In the genomic region with DNA sequence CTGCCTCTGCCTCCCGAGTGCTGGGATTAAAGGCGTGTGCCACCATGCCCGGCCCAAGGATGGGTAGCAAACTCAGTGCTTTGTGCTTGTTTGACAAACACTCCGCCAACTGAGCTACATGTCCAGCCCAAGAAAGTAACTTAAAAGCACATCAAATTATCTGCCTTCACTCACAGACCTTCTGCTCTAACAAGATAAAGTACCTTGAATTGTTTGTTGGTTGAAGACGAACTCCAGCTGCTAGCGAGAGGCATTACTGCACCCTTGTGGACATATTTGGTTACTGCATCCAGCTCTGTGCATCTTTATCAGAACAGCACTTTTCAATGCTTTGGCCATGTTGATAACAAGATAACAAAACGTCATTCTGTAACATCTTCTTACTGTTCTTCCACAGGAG, we compare ENCODE assay signal across 8 mouse cellular contexts. TPM values are rescaled to one million over a fixed set of nuclear protein-coding genes. Genes with fewer than 3 reads are reported as not detected.
DNase-seq lines count a peak whose midpoint lies in the region; ATAC-seq and TF ChIP-seq lines count a peak whose summit lies in the region.

No protein-coding gene starts in this region.

- no peak for TF ChIP-seq POLR2A in thymus, adult 2 months (IDR thresholded peaks at IDR 0.05; ENCODE audit: control insufficient read depth, extremely low read depth, insufficient read depth, low read length, poor library complexity)

- no peaks in the 10 kb centered on the region for H3K27me3 ChIP-seq in thymus, adult 2 months (ENCODE audit: control insufficient read depth, insufficient read depth, low read length)
- no peaks in the 10 kb centered on the region for H3K27me3 ChIP-seq in embryonic facial prominence, embryonic 14.5 days (replicated peaks; ENCODE audit: control insufficient read depth, insufficient read depth, low read length)
- no peaks in the 10 kb centered on the region for H3K27me3 ChIP-seq in intestine, embryonic 15.5 days (replicated peaks)
- H3K27me3 ChIP-seq in liver, embryonic 13.5 days, result no peaks in the 10 kb centered on the region

- H3K9me3 ChIP-seq in embryonic facial prominence, embryonic 14.5 days (ENCODE audit: control insufficient read depth, low read length), result no peaks in the 10 kb centered on the region
- no peaks in the 10 kb centered on the region for H3K9me3 ChIP-seq in intestine, embryonic 15.5 days
- H3K9me3 ChIP-seq in liver, embryonic 13.5 days (replicated peaks), result no peaks in the 10 kb centered on the region

- H3K4me2 ChIP-seq in embryonic facial prominence, embryonic 14.5 days (ENCODE audit: low read depth, low read length), result no peak overlapping the region
- H3K4me2 ChIP-seq in intestine, embryonic 15.5 days (replicated peaks), result no peak overlapping the region
- H3K4me2 ChIP-seq in liver, embryonic 13.5 days, result peak overlapping the region; percentile 46

- TF ChIP-seq CTCF in thymus, adult 2 months (IDR thresholded peaks at IDR 0.05; ENCODE audit: borderline replicate concordance, control insufficient read depth, extremely low read depth, insufficient read depth, low read length, poor library complexity), result no peak

- WGBS in thymus, adult 2 months, result 56% methylated on average over 7 of the region's 7 CpGs
- WGBS in embryonic facial prominence, embryonic 14.5 days, result 50% methylated on average over 7 of the region's 7 CpGs
- WGBS in intestine, embryonic 15.5 days, result 49% methylated on average over 7 of the region's 7 CpGs
- WGBS in liver, embryonic 13.5 days (ENCODE audit: insufficient replicate concordance), result 19% methylated on average over 7 of the region's 7 CpGs

- no peak overlapping the region for H3K27ac ChIP-seq in thymus, adult 2 months (ENCODE audit: control insufficient read depth, insufficient read depth, low read length)
- H3K27ac ChIP-seq in embryonic facial prominence, embryonic 14.5 days (replicated peaks; ENCODE audit: low read depth, low read length), result no peak overlapping the region
- H3K27ac ChIP-seq in intestine, embryonic 15.5 days, result no peak overlapping the region
- H3K27ac ChIP-seq in liver, embryonic 13.5 days, result peak overlapping the region; percentile 84

- no peaks in the 10 kb centered on the region for H3K36me3 ChIP-seq in thymus, adult 2 months (ENCODE audit: control insufficient read depth, insufficient read depth, low read length)
- H3K36me3 ChIP-seq in embryonic facial prominence, embryonic 14.5 days (ENCODE audit: control insufficient read depth, insufficient read depth, low read length), result no peaks in the 10 kb centered on the region
- H3K36me3 ChIP-seq in intestine, embryonic 15.5 days, result no peaks in the 10 kb centered on the region
- no peaks in the 10 kb centered on the region for H3K36me3 ChIP-seq in liver, embryonic 13.5 days

- peak; percentile 51 for DNase-seq in thymus, adult 2 months
- DNase-seq in thymus, adult 18-20 months, result no peak
- DNase-seq in adrenal gland, postnatal 10 days, result peak; percentile 77
- peak; percentile 50 for DNase-seq in embryonic facial prominence, embryonic 14.5 days (ENCODE audit: low spot score)
- DNase-seq in liver, embryonic 13.5 days, result peak; percentile 77
- DNase-seq in right cerebral cortex, postnatal 10 days (ENCODE audit: low spot score in 2 of 2), result peak; percentile 72 to 80
- DNase-seq in urinary bladder, adult 2 months (ENCODE audit: low spot score), result no peak

- H3K4me3 ChIP-seq in thymus, adult 2 months (ENCODE audit: control insufficient read depth, insufficient read depth, low read length), result no peak overlapping the region
- no peak overlapping the region for H3K4me3 ChIP-seq in embryonic facial prominence, embryonic 14.5 days (ENCODE audit: low read depth, low read length)
- H3K4me3 ChIP-seq in intestine, embryonic 15.5 days (replicated peaks), result no peak overlapping the region
- H3K4me3 ChIP-seq in liver, embryonic 13.5 days (replicated peaks), result no peak overlapping the region

- no peak overlapping the region for H3K9ac ChIP-seq in embryonic facial prominence, embryonic 14.5 days (ENCODE audit: low read depth, low read length)
- no peak overlapping the region for H3K9ac ChIP-seq in intestine, embryonic 15.5 days
- no peak overlapping the region for H3K9ac ChIP-seq in liver, embryonic 13.5 days

- no peak for ATAC-seq in embryonic facial prominence, embryonic 14.5 days (ENCODE audit: low read depth)
- ATAC-seq in intestine, embryonic 15.5 days, result peak; percentile 51; the same call in 1 of the 2 replicates
- ATAC-seq in liver, embryonic 13.5 days (ENCODE audit: low read depth), result peak; percentile 82

- no peaks in the 10 kb centered on the region for H3K4me1 ChIP-seq in thymus, adult 2 months (replicated peaks; ENCODE audit: control insufficient read depth, insufficient read depth, low read length)
- no peaks in the 10 kb centered on the region for H3K4me1 ChIP-seq in embryonic facial prominence, embryonic 14.5 days (ENCODE audit: control insufficient read depth, insufficient read depth, low read length)
- H3K4me1 ChIP-seq in intestine, embryonic 15.5 days (replicated peaks), result no peaks in the 10 kb centered on the region
- peaks cover 24% of the 10 kb centered on the region for H3K4me1 ChIP-seq in liver, embryonic 13.5 days (replicated peaks)

RNA-seq across cellular contexts. Expression of gene Fam168a, which starts 21.9 kb away (rescaled TPM):
- 144 and 178 TPM in 2 replicates for polyA plus RNA-seq in thymus, adult 2 months (2012; rRNA removed)
- 10 to 100 TPM; 46.7 to 51.2 TPM for total RNA-seq in adrenal gland, postnatal 10 days (2021)
- 42.3 and 44.6 TPM in 2 replicates for polyA plus RNA-seq in embryonic facial prominence, embryonic 14.5 days (2014; fragmentation: Nextera tagmentation; extraction: Ambion mirVana)
- 25.1 and 26.9 TPM in 2 replicates for polyA plus RNA-seq in intestine, embryonic 15.5 days (2015; fragmentation: Nextera tagmentation; extraction: Ambion mirVana)
- polyA plus RNA-seq in liver, embryonic 13.5 days (2015; fragmentation: Nextera tagmentation; extraction: Ambion mirVana), result 4.5 and 5.4 TPM in 2 replicates
- 31.8 and 38.7 TPM in 2 replicates for polyA plus RNA-seq in urinary bladder, adult 2 months (2012; rRNA removed)

RNA-seq across cellular contexts. Expression of gene Plekhb1, which starts 22.3 kb away (rescaled TPM):
- polyA plus RNA-seq in thymus, adult 2 months (2012; rRNA removed), result 70.5 and 82.2 TPM in 2 replicates
- 1 to 10 TPM; 4.3 to 5.4 TPM for total RNA-seq in adrenal gland, postnatal 10 days (2021)
- polyA plus RNA-seq in embryonic facial prominence, embryonic 14.5 days (2014; fragmentation: Nextera tagmentation; extraction: Ambion mirVana), result 12.3 and 12.6 TPM in 2 replicates
- polyA plus RNA-seq in intestine, embryonic 15.5 days (2015; fragmentation: Nextera tagmentation; extraction: Ambion mirVana), result 14.6 and 15.3 TPM in 2 replicates
- 0.41 and 0.49 TPM in 2 replicates for polyA plus RNA-seq in liver, embryonic 13.5 days (2015; fragmentation: Nextera tagmentation; extraction: Ambion mirVana)
- 28.5 and 28.8 TPM in 2 replicates for polyA plus RNA-seq in urinary bladder, adult 2 months (2012; rRNA removed)

Comparison
In these comparisons a context has a peak if more than half of its experiments do, and no peak if none do; other contexts are left out.
1. DNase-seq: peak in thymus, adult 2 months (single experiment), adrenal gland, postnatal 10 days (single experiment), embryonic facial prominence, embryonic 14.5 days (single experiment), liver, embryonic 13.5 days (single experiment) and right cerebral cortex, postnatal 10 days (2 of 2); none in thymus, adult 18-20 months (0 of 2) and urinary bladder, adult 2 months (single experiment).